In genomic region chr10:39566901-39567300, GRCm38 (mm10) we compare ENCODE assay signal across 25 mouse cellular contexts. TPM values are rescaled to one million over a fixed set of nuclear protein-coding genes. Genes with fewer than 3 reads are reported as not detected.
A peak's percentile ranks its signal among the peaks of the same experiment; 100 is the strongest.
DNase-seq lines count a peak whose midpoint lies in the region; ATAC-seq and TF ChIP-seq lines count a peak whose summit lies in the region.
"Had no signal": no experiment of that assay in that cellular context is flagged by ENCODE, and none has a peak within 500 bp of the region (broad histone marks: within the 10 kb centered on the region; RNA-seq: fewer than 3 reads in every experiment).

No protein-coding gene starts in this region.

- peak; percentile 27; the same call in 1 of the 2 replicates for ATAC-seq in embryonic facial prominence, embryonic 14.5 days (ENCODE audit: low read depth)
- ATAC-seq in lung, embryonic 14.5 days (ENCODE audit: insufficient read depth), result no peak
- peak; percentile 35; the same call in 1 of the 2 replicates for ATAC-seq in stomach, embryonic 14.5 days (ENCODE audit: insufficient number of reproducible peaks, insufficient read depth, low FRiP score, low read depth)
- ATAC-seq: activated CD4-positive, CD25-positive, alpha-beta regulatory T cell, adult 4 months; forebrain, postnatal 0 days; hindbrain, embryonic 16.5 days; intestine, embryonic 15.5 days had no signal

- H3K4me2 ChIP-seq in embryonic facial prominence, embryonic 14.5 days (ENCODE audit: low read depth, low read length), result no peak overlapping the region
- no peak overlapping the region for H3K4me2 ChIP-seq in lung, embryonic 14.5 days
- H3K4me2 ChIP-seq in stomach, embryonic 14.5 days (replicated peaks; ENCODE audit: low read depth, low read length), result no peak overlapping the region
- H3K4me2 ChIP-seq: embryonic facial prominence, embryonic 12.5 days; heart, embryonic 12.5 days; intestine, embryonic 15.5 days; limb, embryonic 12.5 days; liver, embryonic 15.5 days had no signal

- H3K4me3 ChIP-seq in embryonic facial prominence, embryonic 14.5 days (ENCODE audit: low read depth, low read length), result no peak overlapping the region
- H3K4me3 ChIP-seq in embryonic facial prominence, embryonic 10.5 days, result no peak overlapping the region
- H3K4me3 ChIP-seq in lung, embryonic 14.5 days (ENCODE audit: low read depth, low read length), result no peak overlapping the region
- H3K4me3 ChIP-seq in stomach, embryonic 14.5 days (ENCODE audit: low read depth, low read length), result no peak overlapping the region
- H3K4me3 ChIP-seq: embryonic facial prominence, embryonic 12.5 days; heart, adult 2 months; heart, embryonic 12.5 days; intestine, embryonic 15.5 days; limb, embryonic 12.5 days; liver, embryonic 15.5 days had no signal

- H3K27ac ChIP-seq in embryonic facial prominence, embryonic 14.5 days (replicated peaks; ENCODE audit: low read depth, low read length), result no peak overlapping the region
- H3K27ac ChIP-seq in embryonic facial prominence, embryonic 10.5 days (replicated peaks), result no peak overlapping the region
- H3K27ac ChIP-seq in lung, embryonic 14.5 days (ENCODE audit: low read depth), result no peak overlapping the region
- H3K27ac ChIP-seq in stomach, embryonic 14.5 days (ENCODE audit: low read length), result no peak overlapping the region
- H3K27ac ChIP-seq: embryonic facial prominence, embryonic 12.5 days; heart, adult 2 months; intestine, embryonic 15.5 days; limb, embryonic 12.5 days; liver, embryonic 15.5 days had no signal

- no peaks in the 10 kb centered on the region for H3K27me3 ChIP-seq in embryonic facial prominence, embryonic 14.5 days (replicated peaks; ENCODE audit: control insufficient read depth, insufficient read depth, low read length)
- H3K27me3 ChIP-seq in embryonic facial prominence, embryonic 10.5 days (replicated peaks; ENCODE audit: low read depth, poor library complexity, severe bottlenecking), result no peaks in the 10 kb centered on the region
- no peaks in the 10 kb centered on the region for H3K27me3 ChIP-seq in lung, embryonic 14.5 days (ENCODE audit: insufficient read depth, low read length)
- no peaks in the 10 kb centered on the region for H3K27me3 ChIP-seq in stomach, embryonic 14.5 days (ENCODE audit: control insufficient read depth, insufficient read depth, low read length)
- H3K27me3 ChIP-seq: CH12.LX; embryonic facial prominence, embryonic 12.5 days; heart, embryonic 12.5 days; intestine, embryonic 15.5 days; limb, embryonic 12.5 days; liver, embryonic 15.5 days had no signal

- H3K9ac ChIP-seq in embryonic facial prominence, embryonic 14.5 days (ENCODE audit: low read depth, low read length), result no peak overlapping the region
- no peak overlapping the region for H3K9ac ChIP-seq in lung, embryonic 14.5 days
- no peak overlapping the region for H3K9ac ChIP-seq in stomach, embryonic 14.5 days (replicated peaks; ENCODE audit: low read depth, low read length)
- H3K9ac ChIP-seq: embryonic facial prominence, embryonic 12.5 days; forebrain, postnatal 0 days; heart, embryonic 12.5 days; intestine, embryonic 15.5 days; limb, embryonic 12.5 days; liver, embryonic 15.5 days had no signal

- H3K9me3 ChIP-seq in embryonic facial prominence, embryonic 14.5 days (ENCODE audit: control insufficient read depth, low read length), result no peaks in the 10 kb centered on the region
- no peaks in the 10 kb centered on the region for H3K9me3 ChIP-seq in embryonic facial prominence, embryonic 10.5 days
- H3K9me3 ChIP-seq in lung, embryonic 14.5 days (ENCODE audit: low read depth, low read length), result no peaks in the 10 kb centered on the region
- H3K9me3 ChIP-seq in stomach, embryonic 14.5 days (ENCODE audit: control insufficient read depth, low read depth, low read length), result no peaks in the 10 kb centered on the region
- H3K9me3 ChIP-seq: embryonic facial prominence, embryonic 12.5 days; heart, embryonic 12.5 days; intestine, embryonic 15.5 days; limb, embryonic 12.5 days; liver, embryonic 15.5 days had no signal

- peaks cover 14% of the 10 kb centered on the region for H3K4me1 ChIP-seq in embryonic facial prominence, embryonic 14.5 days (ENCODE audit: control insufficient read depth, insufficient read depth, low read length)
- peaks cover 44% of the 10 kb centered on the region for H3K4me1 ChIP-seq in embryonic facial prominence, embryonic 10.5 days
- H3K4me1 ChIP-seq in lung, embryonic 14.5 days (ENCODE audit: insufficient read depth), result peaks cover 9% of the 10 kb centered on the region; the same call in 1 of the 2 replicates
- peaks cover 15% of the 10 kb centered on the region for H3K4me1 ChIP-seq in stomach, embryonic 14.5 days (ENCODE audit: control insufficient read depth, insufficient read depth, low read length)
- H3K4me1 ChIP-seq: liver, embryonic 15.5 days had no signal

- TF ChIP-seq CTCF in lung, embryonic 14.5 days (IDR thresholded peaks at IDR 0.05; ENCODE audit: low read depth), result no peak

- DNase-seq in embryonic facial prominence, embryonic 14.5 days (ENCODE audit: low spot score), result no peak
- no peak for DNase-seq in embryonic facial prominence, embryonic 10.5 days (ENCODE audit: low spot score)
- DNase-seq in lung, embryonic 14.5 days, result peak; percentile 29
- no peak for DNase-seq in lung, postnatal 14 days
- peak; percentile 41 for DNase-seq in lung, postnatal 25 days (ENCODE audit: low spot score)
- no peak for DNase-seq in right cerebral cortex, adult 2 months (ENCODE audit: low spot score in 2 of 2)
- DNase-seq in cerebellum, postnatal 14 days, result no peak
- DNase-seq: adrenal gland, adult 2 months; cerebellum, adult 8-10 months; cerebellum, postnatal 36 days; forebrain, postnatal 0 days; heart, adult 2 months; heart, postnatal 4 days; kidney, postnatal 25 days; right cerebral cortex, adult 18-20 months; right cerebral cortex, postnatal 4 days had no signal

- 83% methylated on average over 12 of the region's 12 CpGs for WGBS in embryonic facial prominence, embryonic 14.5 days
- 91% methylated on average over 12 of the region's 12 CpGs for WGBS in embryonic facial prominence, embryonic 10.5 days
- WGBS in lung, embryonic 14.5 days, result 63% methylated on average over 12 of the region's 12 CpGs
- whole genome bisulfite sequencing in stomach, embryonic 14.5 days, result 72% methylated on average over 12 of the region's 12 CpGs

- peaks cover 20% of the 10 kb centered on the region; the same call in 1 of the 2 replicates for H3K36me3 ChIP-seq in embryonic facial prominence, embryonic 14.5 days (ENCODE audit: control insufficient read depth, insufficient read depth, low read length)
- no peaks in the 10 kb centered on the region; the same call in 1 of the 2 replicates for H3K36me3 ChIP-seq in embryonic facial prominence, embryonic 10.5 days (replicated peaks)
- H3K36me3 ChIP-seq in lung, embryonic 14.5 days (ENCODE audit: insufficient read depth), result peaks cover 4% of the 10 kb centered on the region; the same call in 1 of the 2 replicates
- H3K36me3 ChIP-seq in stomach, embryonic 14.5 days (ENCODE audit: control insufficient read depth, insufficient read depth, low read length), result no peaks in the 10 kb centered on the region; the same call in 1 of the 2 replicates
- H3K36me3 ChIP-seq: embryonic facial prominence, embryonic 12.5 days; heart, embryonic 12.5 days; intestine, embryonic 15.5 days; limb, embryonic 12.5 days; liver, embryonic 15.5 days had no signal

RNA-seq across cellular contexts. Expression of gene Traf3ip2, which starts 45.8 kb away (rescaled TPM):
- polyA plus RNA-seq in embryonic facial prominence, embryonic 14.5 days (2014; fragmentation: Nextera tagmentation; extraction: Ambion mirVana), result 12.5 and 12.9 TPM in 2 replicates
- polyA plus RNA-seq in embryonic facial prominence, embryonic 10.5 days (2016; fragmentation: Nextera tagmentation; extraction: Ambion mirVana), result 12.9 and 14.8 TPM in 2 replicates
- polyA plus RNA-seq in lung, embryonic 14.5 days (2014; fragmentation: Nextera tagmentation; extraction: Ambion mirVana), result 27.9 TPM in 2 replicates
- polyA plus RNA-seq in stomach, embryonic 14.5 days (2014; fragmentation: Nextera tagmentation; extraction: Ambion mirVana), result 30.2 and 32.6 TPM in 2 replicates

Comparison
In these comparisons a context has a peak if more than half of its experiments do, and no peak if none do; other contexts are left out.
1. DNase-seq: peak in lung, embryonic 14.5 days (single experiment) and lung, postnatal 25 days (single experiment); none in embryonic facial prominence, embryonic 14.5 days (single experiment), embryonic facial prominence, embryonic 10.5 days (single experiment), lung, postnatal 14 days (single experiment), right cerebral cortex, adult 2 months (0 of 2) and cerebellum, postnatal 14 days (0 of 2).